Mouse (Mus musculus): ENCODE results near the gene Cphx3.
"Not testable (repeated sequence)": the region's sequence is repeated elsewhere in the genome, so short reads cannot be mapped to it uniquely, and the experiment has no call there.

DNA sequence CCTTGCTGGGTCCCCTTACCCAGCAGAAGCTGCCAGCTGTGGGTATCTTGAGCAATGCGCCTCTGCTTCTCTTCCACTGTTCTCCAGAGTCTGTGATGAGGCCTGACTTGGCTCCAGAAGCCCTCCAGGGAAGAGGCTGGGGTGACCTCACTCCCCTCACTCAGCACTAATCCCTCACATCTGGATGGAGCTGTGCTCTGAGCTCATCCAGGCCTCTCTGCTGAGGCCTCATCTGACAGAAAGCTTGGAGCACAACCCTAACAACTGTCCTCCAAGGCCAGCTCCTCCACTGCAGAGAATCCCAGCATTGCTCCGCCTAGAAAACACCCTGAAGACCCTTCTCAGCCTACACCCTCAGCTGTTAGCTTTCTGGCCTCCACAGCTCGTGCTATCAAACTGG, 91.9 kb downstream of the Cphx3 start:
- not testable (repeated sequence) for TF ChIP-seq CTCF (IDR thresholded peaks at IDR 0.05; ENCODE audit: borderline replicate concordance, extremely low read depth, insufficient read depth, insufficient read length); POLR2A (IDR thresholded peaks at IDR 0.05; ENCODE audit: borderline replicate concordance, extremely low read depth, insufficient read depth, insufficient read length, poor library complexity, severe bottlenecking)
